Mouse (Mus musculus): ENCODE measurements around the gene Myb. TPM values are rescaled to one million over a fixed set of nuclear protein-coding genes. Genes with fewer than 3 reads are reported as not detected.

Myb gene
- polyA plus RNA-seq, 1 experiment from 2014 or later: 7.7 TPM

GRCm38 (mm10) chr10:21178711-21179110 is 17.9 kb upstream of the Myb start:
- H3K27me3 ChIP-seq (ENCODE audit: control insufficient read depth, insufficient read depth, low read length): no peaks in the 10 kb centered on the region
- H3K4me2 ChIP-seq (replicated peaks; ENCODE audit: low read depth, low read length): no peak overlapping the region
- no peak for ATAC-seq (ENCODE audit: low FRiP score, low TSS enrichment)
- H3K9me3 ChIP-seq (ENCODE audit: control insufficient read depth, low read length): no peaks in the 10 kb centered on the region
- H3K4me3 ChIP-seq (ENCODE audit: low read length): no peak overlapping the region
- H3K9ac ChIP-seq (ENCODE audit: low read depth, low read length): no peak overlapping the region
- H3K36me3 ChIP-seq (ENCODE audit: control insufficient read depth, insufficient read depth, low read length): no peaks in the 10 kb centered on the region
- no peaks in the 10 kb centered on the region for H3K4me1 ChIP-seq (ENCODE audit: control insufficient read depth, insufficient read depth, low read length)
- WGBS: 47% methylated on average over 5 of the region's 5 CpGs
- H3K27ac ChIP-seq (ENCODE audit: low read depth, low read length): no peak overlapping the region

- Histone ChIP-seq H3K4me1 (ENCODE audit: control insufficient read depth, insufficient read depth, low read length) (no peaks in the 10 kb centered on the region), H3K9ac (ENCODE audit: low read depth, low read length) (no peak overlapping the region), H3K27me3 (ENCODE audit: control insufficient read depth, insufficient read depth, low read length) (no peaks in the 10 kb centered on the region), H3K27ac (ENCODE audit: low read depth, low read length) (no peak overlapping the region), H3K36me3 (ENCODE audit: control insufficient read depth, insufficient read depth, low read length) (no peaks in the 10 kb centered on the region), H3K9me3 (ENCODE audit: control insufficient read depth, low read length) (no peaks in the 10 kb centered on the region), H3K4me3 (ENCODE audit: low read length) (no peak overlapping the region), H3K4me2 (replicated peaks; ENCODE audit: low read depth, low read length) (no peak overlapping the region)
- WGBS: 89% methylated on average over 10 of the region's 10 CpGs
- no peak for ATAC-seq (ENCODE audit: low FRiP score, low TSS enrichment)
Observed at GRCm38 (mm10) chr10:21178281-21178680, 17.5 kb upstream of the Myb start.

- H3K9ac ChIP-seq (ENCODE audit: low read depth, low read length): no peak overlapping the region
- 88% methylated on average over 4 of the region's 4 CpGs for WGBS
- no peaks in the 10 kb centered on the region for H3K9me3 ChIP-seq (ENCODE audit: control insufficient read depth, low read length)
- H3K4me1 ChIP-seq (ENCODE audit: control insufficient read depth, insufficient read depth, low read length): no peaks in the 10 kb centered on the region
- no peak overlapping the region for H3K27ac ChIP-seq (ENCODE audit: low read depth, low read length)
- H3K27me3 ChIP-seq (ENCODE audit: control insufficient read depth, insufficient read depth, low read length): no peaks in the 10 kb centered on the region
- H3K4me3 ChIP-seq (ENCODE audit: low read length): no peak overlapping the region
- no peak overlapping the region for H3K4me2 ChIP-seq (replicated peaks; ENCODE audit: low read depth, low read length)
- H3K36me3 ChIP-seq (ENCODE audit: control insufficient read depth, insufficient read depth, low read length): no peaks in the 10 kb centered on the region
- no peak for ATAC-seq (ENCODE audit: low FRiP score, low TSS enrichment)
Observed at GRCm38 (mm10) chr10:21172650-21173200, 11.9 kb upstream of the Myb start.

- H3K9me3 ChIP-seq (ENCODE audit: control insufficient read depth, low read length): no peaks in the 10 kb centered on the region
- H3K4me1 ChIP-seq (ENCODE audit: control insufficient read depth, insufficient read depth, low read length): no peaks in the 10 kb centered on the region
- H3K27me3 ChIP-seq (ENCODE audit: control insufficient read depth, insufficient read depth, low read length): no peaks in the 10 kb centered on the region
- no peak overlapping the region for H3K27ac ChIP-seq (ENCODE audit: low read depth, low read length)
- H3K4me2 ChIP-seq (replicated peaks; ENCODE audit: low read depth, low read length): no peak overlapping the region
- ATAC-seq (ENCODE audit: low FRiP score, low TSS enrichment): no peak
- H3K9ac ChIP-seq (ENCODE audit: low read depth, low read length): no peak overlapping the region
- H3K36me3 ChIP-seq (ENCODE audit: control insufficient read depth, insufficient read depth, low read length): no peaks in the 10 kb centered on the region
- no peak overlapping the region for H3K4me3 ChIP-seq (ENCODE audit: low read length)
- WGBS: 94% methylated on average over 8 of the region's 8 CpGs
Observed at GRCm38 (mm10) chr10:21168466-21168865, 7.7 kb upstream of the Myb start.

- WGBS: 95% methylated on average over 6 of the region's 6 CpGs
- Histone ChIP-seq H3K9me3 (ENCODE audit: control insufficient read depth, low read length) (no peaks in the 10 kb centered on the region), H3K27ac (ENCODE audit: low read depth, low read length) (no peak overlapping the region), H3K36me3 (ENCODE audit: control insufficient read depth, insufficient read depth, low read length) (no peaks in the 10 kb centered on the region), H3K4me3 (ENCODE audit: low read length) (no peak overlapping the region), H3K4me1 (ENCODE audit: control insufficient read depth, insufficient read depth, low read length) (no peaks in the 10 kb centered on the region), H3K27me3 (ENCODE audit: control insufficient read depth, insufficient read depth, low read length) (0 out of 2 replicates have a peak, but pooled peaks cover 2% of the 10 kb centered on the region), H3K9ac (ENCODE audit: low read depth, low read length) (no peak overlapping the region), H3K4me2 (replicated peaks; ENCODE audit: low read depth, low read length) (no peak overlapping the region)
- ATAC-seq (ENCODE audit: low FRiP score, low TSS enrichment): no peak
Observed at GRCm38 (mm10) chr10:21167842-21168241, 7.1 kb upstream of the Myb start.

- Histone ChIP-seq H3K27ac (ENCODE audit: low read depth, low read length) (no peak overlapping the region), H3K36me3 (ENCODE audit: control insufficient read depth, insufficient read depth, low read length) (no peaks in the 10 kb centered on the region), H3K9me3 (ENCODE audit: control insufficient read depth, low read length) (no peaks in the 10 kb centered on the region), H3K4me2 (replicated peaks; ENCODE audit: low read depth, low read length) (no peak overlapping the region), H3K9ac (ENCODE audit: low read depth, low read length) (no peak overlapping the region), H3K27me3 (ENCODE audit: control insufficient read depth, insufficient read depth, low read length) (peaks cover 8% of the 10 kb centered on the region; the same call in 1 of the 2 replicates), H3K4me3 (ENCODE audit: low read length) (no peak overlapping the region), H3K4me1 (ENCODE audit: control insufficient read depth, insufficient read depth, low read length) (no peaks in the 10 kb centered on the region)
- WGBS: 78% methylated on average over 5 of the region's 5 CpGs
- no peak for ATAC-seq (ENCODE audit: low FRiP score, low TSS enrichment)
Observed at GRCm38 (mm10) chr10:21167165-21167564, 6.4 kb upstream of the Myb start.

- Histone ChIP-seq H3K27me3 (ENCODE audit: control insufficient read depth, insufficient read depth, low read length) (peaks cover 8% of the 10 kb centered on the region; the same call in 1 of the 2 replicates), H3K4me3 (ENCODE audit: low read length) (no peak overlapping the region), H3K9me3 (ENCODE audit: control insufficient read depth, low read length) (no peaks in the 10 kb centered on the region), H3K36me3 (ENCODE audit: control insufficient read depth, insufficient read depth, low read length) (no peaks in the 10 kb centered on the region), H3K4me2 (replicated peaks; ENCODE audit: low read depth, low read length) (no peak overlapping the region), H3K27ac (ENCODE audit: low read depth, low read length) (no peak overlapping the region), H3K9ac (ENCODE audit: low read depth, low read length) (no peak overlapping the region), H3K4me1 (ENCODE audit: control insufficient read depth, insufficient read depth, low read length) (no peaks in the 10 kb centered on the region)
- ATAC-seq (ENCODE audit: low FRiP score, low TSS enrichment): no peak
- 85% methylated on average over 4 of the region's 4 CpGs for WGBS
Observed at GRCm38 (mm10) chr10:21165411-21165810, 4.6 kb upstream of the Myb start.

- H3K27me3 ChIP-seq (ENCODE audit: control insufficient read depth, insufficient read depth, low read length): peaks cover 15% of the 10 kb centered on the region
Observed at GRCm38 (mm10) chr10:21162124-21162523, 1.3 kb upstream of the Myb start.

GRCm38 (mm10) chr10:21161359-21162094 is 743 bp upstream of the Myb start:
- Histone ChIP-seq H3K9me3 (ENCODE audit: control insufficient read depth, low read length) (no peaks in the 10 kb centered on the region), H3K4me3 (ENCODE audit: low read length) (peak overlapping the region; percentile 69), H3K36me3 (ENCODE audit: control insufficient read depth, insufficient read depth, low read length) (no peaks in the 10 kb centered on the region), H3K27me3 (ENCODE audit: control insufficient read depth, insufficient read depth, low read length) (peaks cover 18% of the 10 kb centered on the region), H3K4me2 (replicated peaks; ENCODE audit: low read depth, low read length) (peak overlapping the region; percentile 99), H3K4me1 (ENCODE audit: control insufficient read depth, insufficient read depth, low read length) (peaks cover 4% of the 10 kb centered on the region), H3K9ac (ENCODE audit: low read depth, low read length) (peak overlapping the region; percentile 69), H3K27ac (ENCODE audit: low read depth, low read length) (no peak overlapping the region)
- ATAC-seq (ENCODE audit: low FRiP score, low TSS enrichment): peak; percentile 40; the same call in 1 of the 2 replicates
- WGBS: 2% methylated on average over 20 of the region's 20 CpGs

More at GRCm38 (mm10) chr10:21162124-21162523, 1.3 kb upstream of the Myb start:
- Histone ChIP-seq H3K4me1 (ENCODE audit: control insufficient read depth, insufficient read depth, low read length) (peaks cover 4% of the 10 kb centered on the region), H3K36me3 (ENCODE audit: control insufficient read depth, insufficient read depth, low read length) (no peaks in the 10 kb centered on the region), H3K27ac (ENCODE audit: low read depth, low read length) (no peak overlapping the region), H3K9me3 (ENCODE audit: control insufficient read depth, low read length) (no peaks in the 10 kb centered on the region), H3K4me3 (ENCODE audit: low read length) (no peak overlapping the region), H3K9ac (ENCODE audit: low read depth, low read length) (no peak overlapping the region), H3K4me2 (replicated peaks; ENCODE audit: low read depth, low read length) (no peak overlapping the region)
- WGBS: 38% methylated on average over 3 of the region's 3 CpGs
- no peak for ATAC-seq (ENCODE audit: low FRiP score, low TSS enrichment)

Measured in kidney, embryonic 14.5 days (tissue).